Comparison of ENCODE assay signal across 7 mouse cellular contexts in genomic region chr5:125392618-125392976, GRCm38 (mm10). TPM values are rescaled to one million over a fixed set of nuclear protein-coding genes. Genes with fewer than 3 reads are reported as not detected.
DNase-seq lines count a peak whose midpoint lies in the region; ATAC-seq and TF ChIP-seq lines count a peak whose summit lies in the region.

No protein-coding gene starts in this region.

- no peak for TF ChIP-seq POLR2A in olfactory bulb, adult 2 months (IDR thresholded peaks at IDR 0.05; ENCODE audit: insufficient read depth, low read depth, low read length)

- H3K4me1 ChIP-seq in lung, postnatal 0 days (ENCODE audit: insufficient read depth, low read depth, low read length), result peaks cover 17% of the 10 kb centered on the region; the same call in 1 of the 2 replicates
- H3K4me1 ChIP-seq in erythroblast, embryonic 14.5 days (ENCODE audit: control insufficient read depth), result peaks cover 52% of the 10 kb centered on the region
- H3K4me1 ChIP-seq in limb, embryonic 10.5 days, result peaks cover 38% of the 10 kb centered on the region
- H3K4me1 ChIP-seq in olfactory bulb, adult 2 months (ENCODE audit: control insufficient read depth, insufficient read depth, low read length), result peaks cover 28% of the 10 kb centered on the region

- no peaks in the 10 kb centered on the region for H3K9me3 ChIP-seq in lung, postnatal 0 days (ENCODE audit: low read length)
- no peaks in the 10 kb centered on the region for H3K9me3 ChIP-seq in erythroblast, embryonic 14.5 days (ENCODE audit: control insufficient read depth, low read length)
- no peaks in the 10 kb centered on the region for H3K9me3 ChIP-seq in limb, embryonic 10.5 days (replicated peaks)

- H3K27me3 ChIP-seq in lung, postnatal 0 days (replicated peaks; ENCODE audit: insufficient read depth, low read length), result no peaks in the 10 kb centered on the region
- peaks cover 13% of the 10 kb centered on the region for H3K27me3 ChIP-seq in erythroblast, embryonic 14.5 days (ENCODE audit: control insufficient read depth)
- H3K27me3 ChIP-seq in limb, embryonic 10.5 days (ENCODE audit: low read depth, poor library complexity, severe bottlenecking), result peaks cover 6% of the 10 kb centered on the region; the same call in 1 of the 2 replicates

- H3K36me3 ChIP-seq in lung, postnatal 0 days (ENCODE audit: insufficient read depth, low read length), result 0 out of 2 replicates have a peak, but pooled peaks cover 5% of the 10 kb centered on the region
- H3K36me3 ChIP-seq in erythroblast, embryonic 14.5 days (ENCODE audit: control insufficient read depth), result peaks cover 12% of the 10 kb centered on the region
- peaks cover 9% of the 10 kb centered on the region for H3K36me3 ChIP-seq in limb, embryonic 10.5 days

- H3K9ac ChIP-seq in lung, postnatal 0 days (replicated peaks; ENCODE audit: low read depth), result peak overlapping the region; percentile 41; the same call in 1 of the 2 replicates

- H3K4me2 ChIP-seq in lung, postnatal 0 days (replicated peaks; ENCODE audit: low read depth, low read length), result peak overlapping the region; percentile 37

- H3K27ac ChIP-seq in lung, postnatal 0 days (ENCODE audit: low read length), result peak overlapping the region; percentile 99
- H3K27ac ChIP-seq in limb, embryonic 10.5 days, result peak overlapping the region; percentile 97
- peak overlapping the region; percentile 100 for H3K27ac ChIP-seq in olfactory bulb, adult 2 months (ENCODE audit: insufficient read depth, low read depth, low read length)

- DNase-seq in lung, postnatal 0 days (ENCODE audit: low spot score), result no peak
- DNase-seq in lung, postnatal 25 days (ENCODE audit: low spot score), result no peak
- no peak for DNase-seq in limb, embryonic 10.5 days (ENCODE audit: low spot score)
- no peak for DNase-seq in left cerebral cortex, adult 9 months (ENCODE audit: low spot score in 2 of 2)

- H3K4me3 ChIP-seq in lung, postnatal 0 days (ENCODE audit: low read depth, low read length), result peak overlapping the region; percentile 14; the same call in 1 of the 2 replicates
- H3K4me3 ChIP-seq in erythroblast, embryonic 14.5 days (replicated peaks), result peak overlapping the region; percentile 74
- H3K4me3 ChIP-seq in limb, embryonic 10.5 days, result peak overlapping the region; percentile 44
- H3K4me3 ChIP-seq in olfactory bulb, adult 2 months (ENCODE audit: insufficient read depth, low read depth, low read length), result no peak overlapping the region

- no peak for TF ChIP-seq EP300 in lung, postnatal 0 days (IDR thresholded peaks at IDR 0.05)

- no peak for TF ChIP-seq CTCF in lung, postnatal 0 days (IDR thresholded peaks at IDR 0.05)
- no peak for TF ChIP-seq CTCF in olfactory bulb, adult 2 months (IDR thresholded peaks at IDR 0.05; ENCODE audit: insufficient read depth, low read depth, low read length)

- ATAC-seq in lung, postnatal 0 days, result no peak
- ATAC-seq in megakaryocyte progenitor cell, adult 5-6 weeks (replicated peaks; ENCODE audit: poor library complexity), result no peak

- 4% methylated on average over 1 of the region's 1 CpGs for WGBS in lung, postnatal 0 days
- 51% methylated on average over 1 of the region's 1 CpGs for WGBS in limb, embryonic 10.5 days
- WGBS in olfactory bulb, adult 2 months, result 3% methylated on average over 1 of the region's 1 CpGs

RNA-seq across cellular contexts. Expression of gene Ubc, which starts 2.6 kb away (rescaled TPM):
- polyA plus RNA-seq in lung, postnatal 0 days (2015; fragmentation: Nextera tagmentation; extraction: Ambion mirVana), result 751 and 865 TPM in 2 replicates
- 17.4 and 56.1 TPM in 2 replicates for polyA plus RNA-seq in erythroblast, embryonic 14.5 days (2012)
- 856 and 992 TPM in 2 replicates for polyA plus RNA-seq in limb, embryonic 10.5 days (2016; fragmentation: Nextera tagmentation; extraction: Ambion mirVana)
- polyA plus RNA-seq in olfactory bulb, adult 2 months (2012; ENCODE audit: insufficient read depth, insufficient read length, low replicate concordance, missing spikeins), result 238 and 763 TPM in 2 replicates
- total RNA-seq in megakaryocyte progenitor cell, adult 5-6 weeks (2015), result 172 and 201 TPM in 2 replicates
- total RNA-seq in megakaryocyte progenitor cell, adult 5-6 weeks (2017), result 204 and 293 TPM in 2 replicates

RNA-seq across cellular contexts. Expression of gene Gm10382, which starts 3.5 kb away (rescaled TPM):
- polyA plus RNA-seq in lung, postnatal 0 days (2015; fragmentation: Nextera tagmentation; extraction: Ambion mirVana), result 0.63 and 0.77 TPM in 2 replicates
- polyA plus RNA-seq in erythroblast, embryonic 14.5 days (2012), result 0.06 TPM in 1 of 2 replicates, not detected in the other
- 0.44 and 0.54 TPM in 2 replicates for polyA plus RNA-seq in limb, embryonic 10.5 days (2016; fragmentation: Nextera tagmentation; extraction: Ambion mirVana)
- polyA plus RNA-seq in olfactory bulb, adult 2 months (2012; ENCODE audit: insufficient read depth, insufficient read length, low replicate concordance, missing spikeins), result not detected in 2 replicates
- total RNA-seq in megakaryocyte progenitor cell, adult 5-6 weeks (2015), result not detected in 2 replicates
- total RNA-seq in megakaryocyte progenitor cell, adult 5-6 weeks (2017), result 0.91 and 1.3 TPM in 2 replicates

RNA-seq across cellular contexts. Expression of gene Dhx37, which starts 41.3 kb away (rescaled TPM):
- 4.3 and 5.9 TPM in 2 replicates for polyA plus RNA-seq in lung, postnatal 0 days (2015; fragmentation: Nextera tagmentation; extraction: Ambion mirVana)
- polyA plus RNA-seq in erythroblast, embryonic 14.5 days (2012), result 0.95 and 1.0 TPM in 2 replicates
- 23.5 and 25.5 TPM in 2 replicates for polyA plus RNA-seq in limb, embryonic 10.5 days (2016; fragmentation: Nextera tagmentation; extraction: Ambion mirVana)
- not detected in 2 replicates for polyA plus RNA-seq in olfactory bulb, adult 2 months (2012; ENCODE audit: insufficient read depth, insufficient read length, low replicate concordance, missing spikeins)
- 18.9 and 20.0 TPM in 2 replicates for total RNA-seq in megakaryocyte progenitor cell, adult 5-6 weeks (2015)
- 47.9 and 56.5 TPM in 2 replicates for total RNA-seq in megakaryocyte progenitor cell, adult 5-6 weeks (2017)

RNA-seq across cellular contexts. Expression of gene Bri3bp, which starts 48.8 kb away (rescaled TPM):
- polyA plus RNA-seq in lung, postnatal 0 days (2015; fragmentation: Nextera tagmentation; extraction: Ambion mirVana), result 12.8 and 13.3 TPM in 2 replicates
- polyA plus RNA-seq in erythroblast, embryonic 14.5 days (2012), result 0.16 and 0.38 TPM in 2 replicates
- polyA plus RNA-seq in limb, embryonic 10.5 days (2016; fragmentation: Nextera tagmentation; extraction: Ambion mirVana), result 52.1 and 59.0 TPM in 2 replicates
- polyA plus RNA-seq in olfactory bulb, adult 2 months (2012; ENCODE audit: insufficient read depth, insufficient read length, low replicate concordance, missing spikeins), result 46.8 TPM in 1 of 2 replicates, not detected in the other
- total RNA-seq in megakaryocyte progenitor cell, adult 5-6 weeks (2015), result 53.2 and 60.7 TPM in 2 replicates
- total RNA-seq in megakaryocyte progenitor cell, adult 5-6 weeks (2017), result 27.7 and 31.0 TPM in 2 replicates

RNA-seq across cellular contexts. Expression of gene Scarb1, which starts 51.7 kb away (rescaled TPM):
- 54.9 and 64.9 TPM in 2 replicates for polyA plus RNA-seq in lung, postnatal 0 days (2015; fragmentation: Nextera tagmentation; extraction: Ambion mirVana)
- polyA plus RNA-seq in erythroblast, embryonic 14.5 days (2012), result 7.0 and 10.9 TPM in 2 replicates
- 43.5 and 45.2 TPM in 2 replicates for polyA plus RNA-seq in limb, embryonic 10.5 days (2016; fragmentation: Nextera tagmentation; extraction: Ambion mirVana)
- polyA plus RNA-seq in olfactory bulb, adult 2 months (2012; ENCODE audit: insufficient read depth, insufficient read length, low replicate concordance, missing spikeins), result not detected in 2 replicates
- total RNA-seq in megakaryocyte progenitor cell, adult 5-6 weeks (2015), result 58.9 and 60.4 TPM in 2 replicates
- total RNA-seq in megakaryocyte progenitor cell, adult 5-6 weeks (2017), result 52.3 and 59.6 TPM in 2 replicates
